Mouse (Mus musculus) lung, postnatal 25 days (tissue): ENCODE data around the gene Gsg1l.

ENCODE experiments used
- DNase-seq: peaks from one replicate; pipeline ENCODE4 v3.0.0; 2022; ENCODE audit warnings: low spot score

The Gsg1l gene

DNA sequence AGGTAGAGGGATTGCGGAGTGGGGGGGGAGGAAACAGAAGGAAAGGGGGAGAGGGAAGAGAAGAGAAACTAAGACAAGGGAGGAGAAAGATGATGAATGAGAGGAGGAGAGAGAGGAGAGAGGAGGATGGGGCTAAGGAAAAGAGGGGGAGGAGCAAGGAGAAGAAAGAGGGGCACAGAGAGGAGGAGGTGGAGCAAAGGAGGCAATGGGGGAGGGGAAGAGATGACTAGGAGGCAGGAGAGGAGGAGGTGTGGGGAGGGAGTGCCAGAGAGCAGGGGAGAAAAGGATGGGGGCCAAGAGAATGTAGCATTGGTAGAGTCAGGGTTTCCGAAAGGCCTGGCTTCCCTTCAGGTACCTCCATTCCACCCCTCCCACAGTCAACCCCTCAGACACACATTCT is 147.9 kb downstream of the Gsg1l start:
- no peak for DNase-seq

GRCm38 (mm10) chr7:125933356-125934244 is 148.6 kb downstream of the Gsg1l start:
- DNase-seq = no peak

GRCm38 (mm10) chr7:125931602-125932001 is 150.6 kb downstream of the Gsg1l start:
- no peak for DNase-seq

DNA sequence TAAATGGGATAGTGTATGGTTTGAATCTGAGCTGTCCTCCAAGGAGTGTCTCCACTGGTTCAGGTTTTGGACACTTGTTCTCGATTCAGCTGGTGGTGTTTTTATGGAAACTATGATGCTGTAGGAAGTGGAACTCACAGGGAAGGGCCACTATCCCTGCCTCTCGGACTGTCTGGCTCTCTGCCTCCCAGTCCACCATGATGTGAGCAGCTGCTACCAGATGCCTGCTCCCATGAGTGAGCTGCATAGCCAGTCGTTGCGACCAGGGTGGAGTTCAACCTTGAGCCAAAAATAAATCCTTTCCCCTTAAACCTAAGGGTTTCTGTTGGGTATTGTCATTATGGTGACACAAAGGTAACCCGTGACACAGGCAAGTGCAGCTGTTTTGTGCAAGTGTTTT is 158.2 kb downstream of the Gsg1l start:
- DNase-seq = no peak

- peak; percentile 3 for DNase-seq
These were observed 161.4 kb downstream of the Gsg1l start for GRCm38 (mm10) chr7:125920801-125921200.

GRCm38 (mm10) chr7:125900386-125901161 is 181.6 kb downstream of the Gsg1l start:
- DNase-seq = no peak

DNA sequence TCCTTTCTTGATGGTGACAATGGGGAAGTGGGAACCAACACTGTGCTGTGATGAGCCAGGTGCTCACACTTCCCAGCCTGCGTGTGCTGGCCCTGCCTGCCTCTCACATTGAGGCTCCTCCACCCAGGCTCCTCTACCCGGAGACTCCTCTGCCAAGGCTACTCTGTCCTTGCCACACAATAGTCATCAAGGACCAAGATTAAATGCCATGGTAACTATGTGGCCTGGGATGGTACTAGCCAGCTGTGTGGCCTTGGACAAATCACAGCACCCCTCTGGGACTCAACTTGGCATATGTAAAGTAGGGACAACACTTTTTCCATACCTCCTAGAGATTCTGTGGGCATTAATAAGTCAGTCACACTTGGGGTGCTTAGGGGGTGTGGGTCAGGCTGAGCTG is 182.3 kb downstream of the Gsg1l start:
- no peak for DNase-seq

DNA sequence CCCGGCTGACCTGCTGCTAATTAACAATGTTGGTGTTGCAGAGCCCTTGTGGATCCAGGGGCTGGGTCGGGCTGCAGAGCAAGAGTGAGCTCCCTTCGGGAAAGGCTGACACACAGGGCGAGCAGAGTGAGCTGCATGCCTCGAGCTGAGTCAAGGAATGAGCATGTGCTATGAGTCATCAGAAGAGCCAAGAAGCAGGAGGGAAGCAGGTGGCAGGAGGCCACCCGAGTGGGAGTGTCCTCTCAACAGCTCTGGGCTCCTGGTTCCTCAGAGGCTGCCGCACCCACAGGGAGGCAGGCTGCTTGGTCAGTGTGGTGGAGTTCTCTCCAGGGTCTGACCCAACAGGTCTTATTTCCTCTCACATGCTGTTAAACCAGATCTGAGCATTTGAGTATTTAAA is 183.2 kb downstream of the Gsg1l start:
- peak; percentile 72 for DNase-seq

DNA sequence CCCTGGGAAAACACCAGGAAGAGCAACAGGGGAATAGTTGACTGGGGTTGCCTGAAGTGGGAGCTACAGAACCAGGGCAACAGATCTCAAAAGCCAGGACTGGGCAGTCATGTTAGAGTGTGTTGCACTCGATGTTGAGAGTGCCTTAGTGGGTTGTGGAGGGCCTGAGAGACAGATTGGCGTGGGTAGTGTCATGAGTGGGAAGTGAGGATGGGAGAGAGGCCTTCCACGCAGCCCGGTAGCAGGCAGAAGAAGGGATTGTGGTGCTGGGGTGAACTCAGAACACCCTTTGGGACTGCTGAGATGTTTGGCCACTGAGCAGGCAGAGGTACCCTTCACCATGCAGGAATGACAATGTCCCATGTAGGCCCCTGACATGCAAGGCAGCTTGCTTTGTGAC is 185.2 kb downstream of the Gsg1l start:
- DNase-seq = no peak

- DNase-seq = no peak
These were observed 188.6 kb downstream of the Gsg1l start for GRCm38 (mm10) chr7:125893621-125894020.

- DNase-seq = peak; percentile 57
These were observed 193.8 kb downstream of the Gsg1l start for GRCm38 (mm10) chr7:125888373-125888772.

DNA sequence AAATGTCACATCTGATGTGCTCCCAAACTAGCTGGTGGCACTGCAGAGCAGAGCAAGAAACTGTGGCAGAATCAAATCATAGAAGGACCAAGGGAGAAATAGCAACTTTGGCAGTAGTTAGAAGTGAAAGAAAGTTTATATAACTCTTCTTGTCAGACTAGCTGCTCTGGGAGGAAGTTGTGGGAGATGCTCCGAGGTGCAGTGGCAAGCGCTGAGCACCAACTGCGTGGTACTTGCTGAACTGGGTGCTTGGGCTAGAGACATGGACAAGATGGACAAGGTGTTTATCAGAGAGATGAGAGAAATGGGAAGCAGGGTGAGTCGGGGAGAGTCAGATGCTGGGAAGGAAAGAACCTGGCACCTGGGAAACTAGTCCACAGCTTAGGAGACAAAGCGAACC is 194.4 kb downstream of the Gsg1l start:
- DNase-seq = no peak

DNA sequence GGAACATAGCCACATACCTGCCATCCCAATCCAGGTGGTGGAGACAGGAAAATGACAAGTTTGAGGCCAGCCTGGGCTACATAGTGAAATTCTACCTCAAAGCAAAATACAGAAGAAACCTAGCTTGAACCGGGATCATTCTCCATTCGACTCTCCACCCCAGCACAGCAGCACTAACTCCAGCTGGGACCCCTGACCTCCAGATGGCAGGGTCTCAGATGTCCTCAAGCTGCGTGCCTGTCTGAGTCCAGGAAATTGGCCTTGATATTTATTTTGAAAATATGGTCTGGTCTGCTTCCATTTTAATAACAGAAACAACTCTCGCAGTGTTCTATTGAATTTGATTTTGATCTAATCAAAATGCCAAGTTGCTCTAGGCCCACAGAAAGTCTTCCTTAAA is 195.1 kb downstream of the Gsg1l start:
- peak; percentile 35 for DNase-seq

DNA sequence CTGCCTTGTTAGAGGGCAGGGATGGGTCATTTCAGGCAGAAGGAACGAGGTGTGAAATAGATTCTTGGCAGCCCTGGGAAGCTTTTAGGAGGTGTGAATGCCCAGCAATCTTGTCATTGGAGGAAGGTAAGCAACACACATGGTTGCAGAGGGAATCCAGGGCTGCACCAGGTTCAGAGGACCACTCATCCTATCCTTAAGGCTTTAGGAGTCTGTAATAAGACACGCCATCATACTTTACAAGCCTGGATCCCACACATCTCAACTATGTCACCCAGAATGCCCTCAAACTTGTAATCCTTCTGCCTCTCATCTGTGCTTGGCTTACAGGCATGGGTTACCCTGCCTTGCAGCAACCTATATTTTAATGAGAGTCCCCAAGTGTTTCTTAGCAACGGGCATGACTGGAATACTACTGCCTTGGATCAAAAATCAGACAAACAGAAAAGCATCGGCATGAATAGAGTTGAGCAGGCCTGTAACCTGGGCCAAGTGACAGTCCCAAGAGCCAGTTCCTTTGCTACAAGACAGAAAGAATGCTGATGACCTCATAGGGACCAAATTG is 196.0 kb downstream of the Gsg1l start:
- no peak for DNase-seq

DNA sequence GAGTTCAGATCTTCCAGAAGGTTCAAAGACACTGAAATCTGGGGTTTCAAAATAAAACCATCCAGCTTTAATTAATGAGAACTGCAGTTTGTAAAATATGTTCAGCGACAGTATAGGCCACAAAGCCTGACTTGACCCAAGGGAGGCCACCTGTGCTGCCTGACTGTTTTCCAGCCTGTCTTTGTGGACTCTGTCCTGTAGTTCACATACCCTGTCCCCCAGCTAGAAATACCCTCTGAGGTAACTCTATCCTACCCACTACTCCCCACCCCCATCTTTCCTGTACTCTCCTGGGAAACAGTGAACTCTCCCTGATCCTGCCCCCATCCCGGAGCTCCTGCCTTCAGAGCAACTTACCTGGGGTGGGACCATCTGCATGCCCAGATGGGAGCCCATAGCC is 199.0 kb downstream of the Gsg1l start:
- DNase-seq = no peak

GRCm38 (mm10) chr7:125878040-125878439 is 204.2 kb downstream of the Gsg1l start:
- no peak for DNase-seq

DNA sequence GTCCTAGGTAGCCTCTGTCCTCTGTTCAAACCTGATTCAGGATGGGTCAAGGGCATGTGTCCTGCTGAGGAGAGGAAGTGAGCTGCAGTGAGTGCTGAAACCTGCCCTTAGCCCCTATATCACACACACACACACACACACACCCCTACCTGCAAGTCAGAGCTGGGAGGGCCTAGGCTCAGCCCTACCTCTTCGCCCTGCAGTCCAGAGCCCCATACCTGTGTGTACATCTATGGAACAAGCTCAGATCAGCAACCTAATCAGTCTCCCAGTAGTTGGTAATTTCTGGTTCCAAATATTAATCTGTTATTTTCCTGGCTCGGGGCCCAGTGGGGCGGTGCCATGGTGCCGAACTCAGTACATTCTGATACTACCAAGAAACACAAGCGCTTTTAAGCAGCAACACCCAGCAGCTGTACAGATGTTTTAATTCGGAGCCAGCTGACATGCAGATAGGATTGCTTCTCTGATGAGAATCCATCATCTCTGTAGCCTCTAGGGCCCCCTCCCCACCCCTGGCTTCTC is 208.2 kb downstream of the Gsg1l start:
- DNase-seq = no peak

GRCm38 (mm10) chr7:125872874-125873273 is 209.3 kb downstream of the Gsg1l start:
- no peak for DNase-seq

- no peak for DNase-seq
These were observed 210.0 kb downstream of the Gsg1l start for GRCm38 (mm10) chr7:125872202-125872580.

DNA sequence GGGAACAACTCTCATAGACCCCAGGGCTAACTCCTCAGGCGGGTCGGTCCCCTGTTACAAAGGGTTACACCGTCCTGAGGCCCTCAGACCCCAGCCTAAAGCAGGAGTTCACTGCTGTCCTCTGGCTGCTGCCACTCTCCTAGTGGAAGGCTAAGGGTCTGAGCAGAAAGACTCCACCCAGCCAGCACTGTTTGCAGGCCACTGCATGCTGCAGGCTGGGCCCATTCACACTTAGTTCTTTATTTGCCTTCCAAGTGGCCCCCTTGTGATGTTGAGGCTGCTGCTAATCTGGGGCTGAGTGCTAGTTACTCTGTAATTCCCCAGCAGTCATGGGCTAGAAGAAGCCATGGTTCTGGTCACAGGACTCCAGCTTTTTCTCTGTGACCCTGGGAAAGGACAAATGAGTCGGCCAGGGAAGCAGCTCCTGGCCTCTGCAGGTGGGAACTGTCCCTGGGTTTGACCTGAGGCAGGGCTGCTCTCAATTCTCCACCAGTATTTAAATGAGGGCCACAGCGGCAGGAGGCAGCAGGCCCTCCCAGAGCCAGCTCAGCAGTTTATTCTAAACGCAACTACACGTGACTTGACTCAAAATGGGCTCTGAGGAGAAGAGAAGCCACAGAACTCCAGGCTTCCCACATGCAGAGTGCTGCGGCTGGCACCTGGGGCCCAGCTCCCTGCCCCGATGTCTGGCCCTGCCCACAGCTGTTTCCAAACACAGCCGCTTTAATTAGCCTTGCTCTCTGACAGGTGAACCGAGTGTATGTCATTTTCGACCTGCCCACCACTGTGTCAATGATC is 210.6 kb downstream of the Gsg1l start:
- no peak for DNase-seq

- DNase-seq = no peak
These were observed 213.6 kb downstream of the Gsg1l start for GRCm38 (mm10) chr7:125868570-125868969.

- no peak for DNase-seq
These were observed 217.0 kb downstream of the Gsg1l start for GRCm38 (mm10) chr7:125865234-125865633.
